Mouse (Mus musculus) 3T3-L1 (cell line): ENCODE data around the gene Naaladl2.

ENCODE experiments used
- DNase-seq: peaks from one replicate; pipeline ENCODE4 v3.0.0-alpha.2; 2015; ENCODE audit warnings: low read depth, low spot score

Gene Naaladl2

DNA sequence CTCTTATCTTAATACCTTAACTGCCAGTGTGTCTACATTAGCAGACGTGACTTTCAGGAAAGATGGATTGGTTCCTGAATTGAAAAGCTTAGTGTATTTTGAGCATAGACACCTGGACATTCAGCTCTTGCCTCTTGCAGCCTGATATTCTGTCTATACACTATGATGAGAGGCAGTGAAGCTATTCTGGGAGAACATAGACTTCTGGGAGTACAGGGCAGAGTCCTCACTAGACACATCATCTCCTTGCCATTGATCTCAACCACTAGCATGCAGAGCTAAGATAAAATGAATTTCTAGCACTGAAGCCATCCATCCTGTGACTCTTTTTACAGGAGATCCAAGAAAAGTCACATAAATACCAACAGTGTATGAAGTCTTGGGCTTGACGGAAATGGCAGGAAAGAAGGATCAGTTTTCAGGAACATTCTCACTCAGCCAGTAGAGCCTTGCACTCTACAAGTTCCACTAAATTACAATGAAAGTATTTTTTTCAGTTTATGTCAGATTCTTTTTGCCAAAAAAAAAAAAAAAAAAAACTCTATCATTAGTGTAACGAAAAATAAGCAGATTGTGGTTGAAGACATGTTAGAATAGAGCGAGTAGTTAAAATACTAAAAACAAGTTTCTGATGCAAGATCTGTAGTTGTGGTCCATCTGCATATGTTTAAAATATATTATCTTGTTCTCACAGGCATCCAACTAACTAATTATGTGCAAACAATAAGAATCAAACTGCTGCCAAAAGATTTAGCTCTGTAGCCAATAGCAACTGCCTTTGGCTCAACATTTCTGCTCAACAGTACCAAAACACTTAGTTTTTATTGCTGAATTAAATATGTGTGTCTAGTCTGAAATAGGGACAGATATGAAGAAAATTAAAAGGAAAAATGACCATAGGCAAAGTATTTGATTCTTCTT, 1171.1 kb downstream of the Naaladl2 start:
- no peak for DNase-seq

DNA sequence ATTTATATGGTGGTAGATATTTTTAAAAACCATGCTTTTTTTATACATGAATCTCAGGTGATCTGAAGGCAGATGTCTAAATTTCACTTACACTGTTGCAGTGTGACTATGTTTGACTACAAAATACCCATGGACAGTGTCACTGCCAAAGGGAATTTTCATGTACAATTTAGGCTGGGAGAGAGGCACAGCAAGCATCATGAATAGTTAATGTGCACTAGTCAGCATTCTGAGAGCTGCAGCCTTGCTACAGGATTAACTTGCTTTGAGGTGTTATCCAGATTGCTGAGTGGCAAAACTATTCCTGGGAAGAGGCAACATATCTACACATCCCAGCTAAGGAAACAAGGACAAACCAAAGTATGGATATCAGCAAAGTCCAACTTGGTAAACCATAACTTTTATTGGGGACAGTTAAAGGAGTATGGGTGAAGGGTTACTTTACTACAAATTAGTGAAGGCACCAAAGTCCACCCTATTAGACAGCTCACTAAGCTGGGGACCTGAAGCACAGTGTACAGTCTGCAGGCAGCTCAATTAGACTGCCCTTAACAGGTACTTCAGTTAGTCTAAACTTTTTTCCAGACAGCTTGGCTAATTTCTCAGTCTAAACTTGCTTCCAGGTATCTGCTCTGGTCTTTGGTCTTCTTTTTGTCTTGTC, 1181.0 kb downstream of the Naaladl2 start:
- no peak for DNase-seq

DNA sequence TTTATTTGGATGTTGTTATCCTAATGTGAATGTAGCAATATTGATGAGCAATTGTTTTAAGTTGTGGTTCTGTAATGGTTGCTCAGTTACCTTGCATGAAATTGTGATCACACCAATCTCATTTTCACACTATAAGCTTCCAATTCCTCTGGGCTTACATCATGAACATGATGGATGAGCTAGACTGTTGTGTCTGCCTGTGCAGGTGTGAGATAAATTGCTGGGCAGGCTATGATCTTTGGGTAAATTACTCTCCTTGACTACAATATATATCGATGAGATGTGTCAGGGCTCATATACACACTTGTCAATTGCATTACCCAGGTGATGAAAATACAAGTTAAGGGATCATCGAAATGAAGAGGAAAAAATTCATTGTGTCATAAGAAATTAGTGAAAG, 1197.9 kb downstream of the Naaladl2 start:
- no peak for DNase-seq

DNA sequence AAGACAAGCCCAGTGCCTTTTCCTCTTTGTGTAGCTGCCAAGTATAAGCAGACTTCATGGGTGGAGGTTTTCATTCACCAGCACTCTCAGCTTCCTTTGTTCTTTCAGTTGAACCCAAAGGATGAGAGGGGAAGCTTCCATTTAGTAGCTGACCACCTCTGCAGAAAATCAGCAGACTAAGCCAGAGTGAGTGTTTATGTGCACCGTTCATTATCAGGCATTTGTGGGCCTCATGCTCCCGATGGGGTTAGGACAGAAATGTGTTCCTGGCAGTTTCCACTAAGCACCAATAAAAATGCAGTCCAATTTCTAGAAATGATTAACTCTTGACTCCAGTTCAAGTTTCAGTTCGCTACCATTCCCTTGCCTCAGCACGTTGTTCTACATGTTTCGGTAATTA, 1206.8 kb downstream of the Naaladl2 start:
- no peak for DNase-seq

DNA sequence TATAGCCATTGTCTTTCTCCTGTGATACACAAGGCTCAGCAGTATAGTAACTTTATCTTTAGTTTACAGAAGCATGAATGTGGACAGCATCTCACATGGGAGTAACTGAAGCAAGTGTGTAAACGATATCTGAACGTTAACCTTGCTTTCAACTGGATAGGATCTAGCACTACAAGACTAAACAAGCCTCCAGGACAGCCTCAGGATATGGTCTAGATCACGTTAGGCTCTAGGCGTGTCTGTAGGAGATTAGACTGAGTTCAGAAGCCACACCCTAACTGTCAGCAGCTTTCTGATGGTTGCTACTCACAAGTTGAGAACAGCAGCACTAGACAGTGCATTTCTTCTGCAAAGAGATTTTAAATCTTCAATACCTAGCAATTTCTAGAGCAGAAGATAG, 1216.0 kb downstream of the Naaladl2 start:
- no peak for DNase-seq

DNA sequence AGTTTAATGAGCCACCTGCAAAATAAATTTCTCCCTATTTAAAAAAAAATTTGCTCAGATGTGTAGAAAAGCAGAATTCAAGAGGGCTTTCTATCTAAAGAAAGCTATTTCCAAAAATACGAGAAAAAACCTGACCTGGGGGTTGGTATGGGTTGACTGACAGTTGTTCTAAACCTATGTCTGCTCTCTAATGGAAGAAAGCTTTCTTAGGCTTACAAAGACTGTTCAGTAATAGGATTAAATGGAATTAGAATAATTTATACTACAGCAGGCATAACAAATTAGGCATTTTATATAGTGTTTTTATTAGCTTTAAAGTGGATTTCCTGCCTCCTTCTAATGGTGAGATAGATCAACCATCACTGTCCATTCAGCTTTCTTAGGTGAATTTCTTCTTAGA, 1236.4 kb downstream of the Naaladl2 start:
- DNase-seq: no peak

DNA sequence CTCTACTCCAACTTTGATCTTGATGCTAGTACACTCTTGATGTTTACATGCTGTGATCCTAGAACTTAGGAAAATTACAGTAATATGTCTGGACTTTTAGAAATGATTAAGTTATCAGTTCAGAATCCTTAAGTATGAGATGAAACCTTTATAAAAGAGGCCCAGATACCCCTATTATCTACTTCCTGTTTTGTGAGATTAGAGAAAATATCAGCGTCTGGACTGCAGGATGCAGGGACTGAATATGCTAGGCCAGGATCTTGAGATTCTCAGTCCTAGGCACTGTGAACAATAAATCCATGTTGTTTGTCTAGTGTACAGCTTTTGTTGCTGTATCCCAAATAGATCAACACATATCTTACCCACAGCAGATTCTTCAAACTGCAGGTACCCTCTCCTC, 1278.4 kb downstream of the Naaladl2 start:
- no peak for DNase-seq

DNA sequence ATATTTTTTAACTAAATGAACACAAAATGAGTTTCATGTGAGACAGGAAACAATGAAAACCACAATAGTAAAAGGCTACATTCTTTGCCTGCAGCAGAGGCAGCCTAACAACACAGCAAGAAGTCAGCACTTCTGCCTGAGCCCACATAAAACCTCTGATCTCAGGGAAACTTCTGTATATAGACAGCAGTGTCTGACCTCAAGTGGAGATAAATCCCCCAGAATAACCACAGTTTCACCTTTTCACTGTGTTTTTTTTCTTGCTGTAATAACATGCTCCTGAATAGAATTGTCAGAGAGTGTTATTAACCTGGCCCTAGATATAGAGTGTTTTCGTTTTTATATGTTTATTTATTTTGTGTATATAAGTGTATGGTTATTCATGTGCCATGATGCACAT, 1286.8 kb downstream of the Naaladl2 start:
- DNase-seq: no peak

DNA sequence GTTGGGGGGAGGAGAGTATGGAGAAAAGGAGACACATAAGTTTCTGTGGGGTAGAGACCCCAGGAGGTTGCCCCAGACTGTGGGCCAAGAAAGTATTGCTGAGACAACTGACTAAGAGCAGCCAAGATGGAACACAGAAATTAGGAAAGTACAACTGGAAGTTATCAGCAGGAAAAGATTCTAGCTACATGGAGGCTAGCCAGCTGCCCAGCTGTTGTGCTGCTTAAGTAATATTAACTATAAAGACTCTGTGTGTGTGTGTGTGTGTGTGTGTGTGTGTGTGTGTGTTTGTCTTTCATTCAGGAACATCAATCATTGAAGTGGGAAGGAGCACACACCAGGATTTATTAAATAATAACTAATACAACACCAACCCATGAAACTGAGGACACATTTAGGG, 1326.5 kb downstream of the Naaladl2 start:
- DNase-seq: no peak

DNA sequence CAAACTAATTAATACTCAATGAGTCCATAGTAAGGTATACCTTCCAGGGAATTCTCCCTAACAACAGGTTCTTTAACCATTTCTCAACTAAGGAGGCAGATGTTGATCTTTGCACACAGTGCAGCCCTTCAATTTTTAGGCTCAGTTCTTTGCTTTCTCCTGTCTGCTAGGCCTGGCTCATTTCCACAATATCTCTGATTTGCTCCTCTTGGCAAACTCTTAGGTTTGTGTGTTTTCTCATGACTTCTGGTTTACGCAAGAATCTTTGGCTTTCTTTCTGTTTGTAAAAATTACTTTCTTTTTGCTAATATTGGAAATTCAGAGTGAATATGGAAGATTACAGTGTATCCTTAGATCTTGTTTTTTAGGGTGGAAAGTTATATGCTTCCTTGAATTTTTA, 1385.3 kb downstream of the Naaladl2 start:
- no peak for DNase-seq
